Mouse (Mus musculus): Measurements from ENCODE around the gene Cst6. TPM values are rescaled to one million over a fixed set of nuclear protein-coding genes. Genes with fewer than 3 reads are reported as not detected.

Cst6 gene
- polyA plus RNA-seq, 1 experiment from 2014 or later = 1.8 TPM

Other genes starting within 250 kb of the Cst6 start
- gene Rab1b, start 242.5 kb downstream of the Cst6 start, polyA plus RNA-seq (2014; fragmentation: Nextera tagmentation; extraction: Ambion mirVana) = 246 and 252 TPM in 2 replicates
- gene Klc2, start 231.0 kb downstream of the Cst6 start, polyA plus RNA-seq (2014; fragmentation: Nextera tagmentation; extraction: Ambion mirVana) = 16.8 and 19.0 TPM in 2 replicates
- 22.9 and 23.4 TPM in 2 replicates for gene Pacs1, start 76.5 kb downstream of the Cst6 start, polyA plus RNA-seq (2014; fragmentation: Nextera tagmentation; extraction: Ambion mirVana)
- gene Sf3b2, start 54.1 kb downstream of the Cst6 start, polyA plus RNA-seq (2014; fragmentation: Nextera tagmentation; extraction: Ambion mirVana) = 321 and 334 TPM in 2 replicates
- gene Gal3st3, start 51.2 kb downstream of the Cst6 start, polyA plus RNA-seq (2014; fragmentation: Nextera tagmentation; extraction: Ambion mirVana) = 2.9 and 3.3 TPM in 2 replicates
- not detected in 2 replicates for gene Catsper1, start 13.8 kb downstream of the Cst6 start, polyA plus RNA-seq (2014; fragmentation: Nextera tagmentation; extraction: Ambion mirVana)
- gene Eif1ad, start 17.2 kb upstream of the Cst6 start, polyA plus RNA-seq (2014; fragmentation: Nextera tagmentation; extraction: Ambion mirVana) = 55.4 and 59.7 TPM in 2 replicates
- 499 and 514 TPM in 2 replicates for gene Banf1, start 17.6 kb upstream of the Cst6 start, polyA plus RNA-seq (2014; fragmentation: Nextera tagmentation; extraction: Ambion mirVana)
- gene Sart1, start 39.1 kb upstream of the Cst6 start, polyA plus RNA-seq (2014; fragmentation: Nextera tagmentation; extraction: Ambion mirVana) = 57.1 and 69.1 TPM in 2 replicates
- 2.8 TPM in 1 of 2 replicates, not detected in the other for gene Tsga10ip, start 53.0 kb upstream of the Cst6 start, polyA plus RNA-seq (2014; fragmentation: Nextera tagmentation; extraction: Ambion mirVana)
- 170 and 173 TPM in 2 replicates for gene Drap1, start 75.4 kb upstream of the Cst6 start, polyA plus RNA-seq (2014; fragmentation: Nextera tagmentation; extraction: Ambion mirVana)
- 34.2 and 41.2 TPM in 2 replicates for gene AI837181, start 75.6 kb upstream of the Cst6 start, polyA plus RNA-seq (2014; fragmentation: Nextera tagmentation; extraction: Ambion mirVana)
- gene Fosl1, start 98.0 kb upstream of the Cst6 start, polyA plus RNA-seq (2014; fragmentation: Nextera tagmentation; extraction: Ambion mirVana) = not detected in 2 replicates
- 7.1 TPM in 2 replicates for gene Ccdc85b, start 108.3 kb upstream of the Cst6 start, polyA plus RNA-seq (2014; fragmentation: Nextera tagmentation; extraction: Ambion mirVana)
- 111 and 112 TPM in 2 replicates for gene Fibp, start 111.0 kb upstream of the Cst6 start, polyA plus RNA-seq (2014; fragmentation: Nextera tagmentation; extraction: Ambion mirVana)
- 1.6 and 2.0 TPM in 2 replicates for gene Ctsw, start 118.9 kb upstream of the Cst6 start, polyA plus RNA-seq (2014; fragmentation: Nextera tagmentation; extraction: Ambion mirVana)
- 136 and 151 TPM in 2 replicates for gene Efemp2, start 124.4 kb upstream of the Cst6 start, polyA plus RNA-seq (2014; fragmentation: Nextera tagmentation; extraction: Ambion mirVana)
- gene Mus81, start 138.8 kb upstream of the Cst6 start, polyA plus RNA-seq (2014; fragmentation: Nextera tagmentation; extraction: Ambion mirVana) = 37.0 and 38.3 TPM in 2 replicates
- gene Cfl1, start 140.9 kb upstream of the Cst6 start, polyA plus RNA-seq (2014; fragmentation: Nextera tagmentation; extraction: Ambion mirVana) = 2,844 and 3,105 TPM in 2 replicates
- not detected in 2 replicates for gene 1700020D05Rik, start 154.2 kb upstream of the Cst6 start, polyA plus RNA-seq (2014; fragmentation: Nextera tagmentation; extraction: Ambion mirVana)
- gene Snx32, start 161.0 kb upstream of the Cst6 start, polyA plus RNA-seq (2014; fragmentation: Nextera tagmentation; extraction: Ambion mirVana) = 9.4 and 10.8 TPM in 2 replicates
- gene Ovol1, start 211.1 kb upstream of the Cst6 start, polyA plus RNA-seq (2014; fragmentation: Nextera tagmentation; extraction: Ambion mirVana) = 17.5 and 18.6 TPM in 2 replicates
- 6.1 and 6.5 TPM in 2 replicates for gene Ap5b1, start 218.5 kb upstream of the Cst6 start, polyA plus RNA-seq (2014; fragmentation: Nextera tagmentation; extraction: Ambion mirVana)